Mouse (Mus musculus) hindbrain, embryonic 12.5 days (tissue): Measurements from ENCODE around the gene Brsk1. TPM values are rescaled to one million over a fixed set of nuclear protein-coding genes. Genes with fewer than 3 reads are reported as not detected.

Experiments
- ATAC-seq: fragments of 200-750 bp; cut with Nextera tagmentation; 2 replicates; pipeline ENCODE4 v1.8.0; 2017; ENCODE audit warnings: moderate TSS enrichment; ENCODE audit not compliant: low FRiP score
- H3K27ac ChIP-seq: fragments of 300-500 bp; sonication (generic); 2 replicates; pipeline ENCODE4 v1.5.1; 2016; ENCODE audit warnings: mild to moderate bottlenecking
- H3K27me3 ChIP-seq: fragments of 300-500 bp; sonication (generic); 2 replicates; pipeline ENCODE4 v1.6.1; 2016; ENCODE audit warnings: mild to moderate bottlenecking
- H3K36me3 ChIP-seq: fragments of 300-500 bp; sonication (generic); 2 replicates; pipeline ENCODE4 v1.6.1; 2016; ENCODE audit warnings: mild to moderate bottlenecking
- H3K4me1 ChIP-seq: fragments of 300-500 bp; sonication (generic); 2 replicates; pipeline ENCODE4 v1.6.1; 2016
- H3K4me2 ChIP-seq: fragments of 300-500 bp; sonication (generic); replicated peaks from 2 replicates; pipeline ENCODE4 v1.6.1; 2016; ENCODE audit warnings: mild to moderate bottlenecking
- H3K4me3 ChIP-seq: fragments of 300-500 bp; sonication (generic); 2 replicates; pipeline ENCODE4 v1.5.1; 2016; ENCODE audit warnings: mild to moderate bottlenecking
- H3K9ac ChIP-seq: fragments of 300-500 bp; sonication (generic); 2 replicates; pipeline ENCODE4 v1.6.1; 2016; ENCODE audit warnings: mild to moderate bottlenecking, moderate library complexity
- H3K9me3 ChIP-seq: fragments of 300-500 bp; sonication (generic); replicated peaks from 2 replicates; pipeline ENCODE4 v1.6.1; 2016; ENCODE audit warnings: mild to moderate bottlenecking
- WGBS: fragments of 180-500 bp; shearing (Covaris S2); methylation state at CpG from one replicate; pipeline ENCODE4 v1.1.7; 2016; 5-methylcytosine and 5-hydroxymethylcytosine counted together
- polyA plus RNA-seq: library from polyadenylated mRNA; unstranded; fragments of >200 nt; fragmentation: Nextera tagmentation; extraction: Ambion mirVana; gene quantifications from 2 replicates; pipeline ENCODE4 v1.2.1, GENCODE M21; 2016

Brsk1 gene
- polyA plus RNA-seq, 1 experiment from 2014 or later, result 5.8 TPM

DNA sequence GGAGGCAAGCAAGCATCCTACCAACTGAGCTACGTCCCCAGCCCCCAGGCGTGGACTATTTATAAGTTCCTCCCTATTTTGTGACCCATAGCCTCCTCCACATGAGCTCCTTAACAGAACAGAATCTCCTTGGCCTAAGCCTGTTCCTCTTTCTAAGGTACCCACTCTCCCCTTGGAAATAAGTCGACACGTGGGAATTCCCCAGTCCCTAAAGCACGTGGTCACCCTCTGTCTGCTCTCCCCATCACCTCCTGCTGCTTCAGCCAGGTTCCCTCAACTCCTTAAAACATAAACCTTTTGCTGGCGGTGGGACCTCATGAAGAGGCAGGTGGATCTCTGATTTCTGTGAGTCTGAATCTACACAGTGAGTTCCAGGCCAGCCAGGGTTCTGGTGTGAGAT lies 26.6 kb downstream of the Brsk1 start:
- no peaks in the 10 kb centered on the region for H3K4me1 ChIP-seq
- 74% methylated on average over 6 of the region's 6 CpGs for WGBS
- H3K4me3 ChIP-seq, result no peak overlapping the region
- H3K9me3 ChIP-seq, result no peaks in the 10 kb centered on the region
- no peak overlapping the region for H3K4me2 ChIP-seq
- no peak overlapping the region for H3K27ac ChIP-seq
- no peak for ATAC-seq
- H3K27me3 ChIP-seq, result no peaks in the 10 kb centered on the region
- no peak overlapping the region for H3K9ac ChIP-seq
- peaks cover 54% of the 10 kb centered on the region for H3K36me3 ChIP-seq

DNA sequence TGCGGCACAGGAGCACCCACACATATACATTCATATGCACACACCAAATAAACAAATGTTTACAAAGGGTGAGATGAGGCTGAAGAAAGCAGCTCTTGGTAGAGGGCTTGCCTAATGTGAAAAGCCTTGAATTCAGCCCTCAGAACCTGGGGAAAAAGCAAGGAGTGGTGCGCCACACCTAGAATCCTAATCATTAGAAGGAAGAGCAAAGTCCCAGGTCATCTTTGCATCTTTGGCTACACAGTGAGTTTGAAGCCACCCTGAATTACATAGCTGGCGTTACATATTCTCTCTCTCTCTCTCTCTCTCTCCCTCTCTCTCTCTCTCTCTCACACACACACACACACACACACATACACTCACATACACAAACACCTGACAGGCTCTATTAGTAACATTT lies 28.9 kb downstream of the Brsk1 start:
- Histone ChIP-seq H3K9me3 (no peaks in the 10 kb centered on the region), H3K36me3 (peaks cover 30% of the 10 kb centered on the region), H3K9ac (no peak overlapping the region), H3K4me3 (no peak overlapping the region), H3K27me3 (no peaks in the 10 kb centered on the region), H3K4me2 (no peak overlapping the region), H3K4me1 (no peaks in the 10 kb centered on the region), H3K27ac (no peak overlapping the region)
- ATAC-seq, result no peak
- WGBS, result 96% methylated on average over 3 of the region's 3 CpGs

DNA sequence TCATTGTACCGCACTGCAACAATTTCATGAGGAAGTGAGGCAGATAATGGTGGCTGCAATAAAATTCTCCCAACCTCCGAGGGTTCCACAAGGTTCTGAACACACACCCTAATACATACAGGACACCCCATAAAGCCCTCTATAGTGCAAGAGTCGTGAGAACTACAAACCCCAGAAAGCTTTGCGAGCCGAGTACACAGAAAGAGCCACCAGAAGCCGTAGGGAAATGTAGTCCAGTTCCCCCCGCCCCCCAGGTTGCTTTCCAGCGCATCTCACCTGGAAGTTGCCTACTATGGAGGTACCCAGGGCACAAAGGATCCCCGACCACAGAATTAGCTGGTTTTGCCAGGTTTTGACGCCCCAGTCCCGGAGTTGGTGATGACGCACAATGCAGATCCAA lies 33.1 kb downstream of the Brsk1 start:
- H3K4me2 ChIP-seq, result peak overlapping the region; percentile 51
- peaks cover 3% of the 10 kb centered on the region; the same call in 1 of the 2 replicates for H3K27me3 ChIP-seq
- no peaks in the 10 kb centered on the region for H3K4me1 ChIP-seq
- 37% methylated on average over 12 of the region's 12 CpGs for WGBS
- H3K4me3 ChIP-seq, result peak overlapping the region; percentile 19; the same call in 1 of the 2 replicates
- H3K36me3 ChIP-seq, result no peaks in the 10 kb centered on the region
- H3K9me3 ChIP-seq, result no peaks in the 10 kb centered on the region
- no peak overlapping the region for H3K27ac ChIP-seq
- ATAC-seq, result 0 out of 2 replicates have a peak, but pooled peaks have one; percentile 51
- H3K9ac ChIP-seq, result peak overlapping the region; percentile 43; the same call in 1 of the 2 replicates

DNA sequence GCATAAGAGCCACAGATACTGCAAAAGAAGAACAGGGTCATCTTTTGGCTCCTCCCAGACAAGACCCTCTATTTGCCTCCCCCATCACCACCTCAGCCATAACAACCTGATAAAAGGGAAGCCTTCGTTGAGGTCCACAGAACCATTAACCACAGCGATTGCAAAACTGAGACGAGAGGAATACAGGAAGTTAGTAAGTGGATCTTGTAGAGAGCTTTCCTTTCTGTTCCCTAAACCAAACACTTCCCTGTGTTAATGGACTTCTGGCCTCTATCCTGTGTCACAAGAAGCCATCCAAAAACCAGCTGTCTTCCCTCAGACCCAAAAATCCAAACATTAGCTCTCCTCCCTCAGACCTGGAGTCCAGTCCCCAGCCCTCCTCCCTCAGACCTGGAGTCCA lies 34.0 kb downstream of the Brsk1 start:
- ATAC-seq, result no peak
- Histone ChIP-seq H3K9me3 (no peaks in the 10 kb centered on the region), H3K27ac (no peak overlapping the region), H3K27me3 (peaks cover 3% of the 10 kb centered on the region; the same call in 1 of the 2 replicates), H3K4me1 (no peaks in the 10 kb centered on the region), H3K4me3 (no peak overlapping the region), H3K36me3 (no peaks in the 10 kb centered on the region), H3K4me2 (no peak overlapping the region), H3K9ac (no peak overlapping the region)
- 74% methylated on average over 3 of the region's 3 CpGs for WGBS

DNA sequence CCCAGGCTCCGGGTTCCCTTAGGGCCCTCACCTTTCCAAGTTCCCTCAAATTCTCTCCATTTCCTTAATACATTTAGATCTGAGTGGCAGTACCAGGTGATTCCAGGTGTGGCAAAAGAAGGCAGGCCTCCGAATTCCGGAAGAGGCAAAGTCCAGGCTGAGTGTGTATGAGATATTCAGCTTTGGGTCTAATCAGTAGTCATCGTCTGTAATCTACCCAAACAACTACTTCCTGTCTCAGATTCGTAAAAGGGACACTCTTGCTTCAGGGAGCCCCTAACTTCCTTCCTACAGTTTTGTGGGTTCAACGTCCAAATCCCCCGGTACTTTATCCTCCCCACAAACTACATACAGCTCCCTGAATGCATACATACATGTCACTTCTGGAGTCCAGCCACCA lies 34.8 kb downstream of the Brsk1 start, which contains the start of gene Tmem150b:
Tmem150b (minus strand) TSS at position 81 of the 400 bp plus-strand sequence.
- peaks cover 3% of the 10 kb centered on the region; the same call in 1 of the 2 replicates for H3K27me3 ChIP-seq
- H3K9me3 ChIP-seq, result no peaks in the 10 kb centered on the region
- no peak for ATAC-seq
- no peak within 1 kb of the TSS for H3K4me3 ChIP-seq
- H3K36me3 ChIP-seq, result no peaks in the 10 kb centered on the region
- WGBS, result 87% methylated on average over 7 of the region's 7 CpGs
- H3K4me1 ChIP-seq, result no peaks in the 10 kb centered on the region
- H3K9ac ChIP-seq, result no peak within 1 kb of the TSS
- H3K4me2 ChIP-seq, result no peak within 1 kb of the TSS
- H3K27ac ChIP-seq, result no peak within 1 kb of the TSS

DNA sequence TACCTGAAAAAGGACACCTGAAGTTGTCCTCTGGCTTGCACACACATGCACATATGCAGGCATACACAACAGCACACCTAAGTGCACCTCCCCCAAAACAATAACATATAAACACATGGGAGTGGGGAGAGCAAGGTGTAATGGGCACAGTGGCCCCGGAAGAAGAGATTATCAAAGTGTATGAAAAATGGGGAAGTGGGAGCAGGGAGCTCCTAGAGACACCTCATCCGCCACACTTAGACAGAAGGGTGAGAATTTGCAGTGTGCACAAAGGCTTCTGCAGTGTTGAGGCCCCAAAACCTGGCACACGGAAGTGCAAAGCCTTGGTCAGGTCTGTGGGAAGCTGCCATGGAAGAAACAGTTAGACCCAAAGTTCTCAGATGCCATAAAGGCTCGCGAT lies 40.7 kb downstream of the Brsk1 start:
- Histone ChIP-seq H3K9me3 (no peaks in the 10 kb centered on the region), H3K27me3 (no peaks in the 10 kb centered on the region), H3K36me3 (no peaks in the 10 kb centered on the region), H3K4me2 (no peak overlapping the region), H3K4me1 (no peaks in the 10 kb centered on the region), H3K4me3 (no peak overlapping the region), H3K9ac (no peak overlapping the region), H3K27ac (no peak overlapping the region)
- no peak for ATAC-seq
- 84% methylated on average over 5 of the region's 5 CpGs for WGBS

DNA sequence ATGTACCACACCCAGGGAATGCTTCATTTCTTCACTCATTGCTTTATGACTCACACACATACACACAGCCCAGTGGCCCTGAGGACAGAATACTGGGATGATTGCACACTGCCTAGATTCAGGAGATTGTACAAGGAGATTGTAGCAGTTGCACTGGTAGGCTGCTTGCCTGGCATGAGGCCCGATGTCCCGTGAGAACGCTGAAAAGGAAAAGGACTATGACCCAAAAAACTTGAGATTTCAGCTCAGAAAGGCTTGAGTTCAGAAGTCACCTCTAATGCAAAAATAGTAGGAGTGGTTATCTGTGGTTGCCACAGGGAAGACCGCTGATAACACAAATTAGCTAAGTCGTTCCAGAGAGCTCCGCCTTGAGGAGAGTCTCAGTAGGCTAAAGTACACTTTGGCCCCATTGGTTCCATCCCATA lies 42.6 kb downstream of the Brsk1 start:
- H3K4me3 ChIP-seq, result no peak overlapping the region
- H3K9ac ChIP-seq, result no peak overlapping the region
- WGBS, result 72% methylated on average over 6 of the region's 6 CpGs
- no peaks in the 10 kb centered on the region for H3K27me3 ChIP-seq
- H3K4me2 ChIP-seq, result no peak overlapping the region
- no peaks in the 10 kb centered on the region for H3K36me3 ChIP-seq
- H3K4me1 ChIP-seq, result no peaks in the 10 kb centered on the region
- H3K9me3 ChIP-seq, result no peaks in the 10 kb centered on the region
- no peak overlapping the region for H3K27ac ChIP-seq
- ATAC-seq, result no peak

DNA sequence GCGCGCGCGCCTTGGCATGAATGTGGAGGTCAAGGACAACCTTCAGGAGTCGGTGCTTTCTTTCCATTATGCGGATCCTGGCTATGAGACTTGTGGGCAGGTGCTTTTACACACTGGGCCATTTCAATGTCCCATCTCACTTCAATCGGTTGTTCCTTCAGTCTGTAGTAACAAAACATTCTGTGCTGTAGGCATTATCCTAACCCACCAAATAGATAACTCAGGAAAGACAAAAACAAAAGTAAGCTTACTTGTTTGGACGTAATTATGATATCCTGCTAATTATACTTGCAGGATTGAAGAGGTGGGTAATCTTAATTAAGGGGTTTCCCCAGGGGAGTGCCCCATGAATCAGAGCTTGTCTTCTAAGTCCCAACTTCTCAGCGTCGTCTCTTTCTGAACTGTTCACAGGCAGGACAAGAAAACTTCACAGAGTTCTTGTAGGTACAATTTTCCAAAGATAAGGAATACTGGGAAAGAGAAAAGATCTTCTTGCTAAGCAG lies 48.7 kb downstream of the Brsk1 start:
- H3K4me2 ChIP-seq, result peak overlapping the region; percentile 53
- H3K4me1 ChIP-seq, result peaks cover 35% of the 10 kb centered on the region
- no peak for ATAC-seq
- H3K4me3 ChIP-seq, result peak overlapping the region; percentile 31
- peak overlapping the region; percentile 79 for H3K27ac ChIP-seq
- H3K36me3 ChIP-seq, result peaks cover 14% of the 10 kb centered on the region; the same call in 1 of the 2 replicates
- no peaks in the 10 kb centered on the region for H3K9me3 ChIP-seq
- H3K27me3 ChIP-seq, result no peaks in the 10 kb centered on the region
- no peak overlapping the region; the same call in 1 of the 2 replicates for H3K9ac ChIP-seq
- 44% methylated on average over 10 of the region's 10 CpGs for WGBS

DNA sequence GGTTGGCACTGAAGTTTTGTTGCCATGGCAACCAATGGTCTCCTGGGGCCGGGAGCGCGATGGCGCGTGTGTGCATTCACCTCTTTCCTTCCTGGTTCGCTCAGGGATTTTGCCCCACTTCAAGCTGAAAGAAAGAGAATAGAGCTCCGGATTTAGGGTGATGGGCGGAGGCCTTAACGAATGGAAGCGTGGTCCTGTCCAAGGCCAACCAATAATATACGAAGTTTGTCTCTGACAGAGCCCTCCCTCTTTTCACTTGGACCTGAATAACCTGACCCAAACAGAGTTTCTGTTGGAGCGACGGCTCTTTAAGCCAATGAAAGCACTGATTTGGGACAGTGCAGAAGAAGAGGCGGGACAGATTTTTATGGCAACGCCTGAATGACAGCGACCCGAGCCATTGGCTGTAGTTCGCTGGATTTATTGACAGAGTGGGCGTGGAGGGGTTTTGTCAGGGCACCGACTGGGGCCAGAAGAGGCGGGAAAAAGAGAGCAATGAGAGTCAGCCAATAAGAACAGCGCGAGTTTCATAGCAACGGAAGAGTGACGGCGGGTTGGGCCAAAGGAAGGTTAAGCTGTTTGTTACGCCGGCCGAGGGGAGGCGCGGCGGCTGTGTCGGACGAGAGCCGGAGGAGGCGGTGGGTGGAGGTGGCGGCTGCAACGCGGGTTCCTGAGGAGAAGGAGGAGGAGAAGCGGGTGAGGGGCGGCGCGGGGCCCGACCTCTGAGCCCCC lies 49.3 kb downstream of the Brsk1 start, which contains the start of gene Kmt5c:
Kmt5c (plus strand) TSS at position 572 of the 732 bp plus-strand sequence.
- H3K4me3 ChIP-seq, result peak within 1 kb of the TSS; percentile 64
- H3K9me3 ChIP-seq, result no peaks in the 10 kb centered on the region
- no peaks in the 10 kb centered on the region for H3K27me3 ChIP-seq
- H3K27ac ChIP-seq, result peak within 1 kb of the TSS; percentile 91
- peaks cover 35% of the 10 kb centered on the region for H3K4me1 ChIP-seq
- under 1% methylated on average over 35 of the region's 44 CpGs for WGBS
- H3K36me3 ChIP-seq, result peaks cover 17% of the 10 kb centered on the region
- H3K9ac ChIP-seq, result peak within 1 kb of the TSS; percentile 90
- peak; percentile 98 for ATAC-seq
- peak within 1 kb of the TSS; percentile 88 for H3K4me2 ChIP-seq

DNA sequence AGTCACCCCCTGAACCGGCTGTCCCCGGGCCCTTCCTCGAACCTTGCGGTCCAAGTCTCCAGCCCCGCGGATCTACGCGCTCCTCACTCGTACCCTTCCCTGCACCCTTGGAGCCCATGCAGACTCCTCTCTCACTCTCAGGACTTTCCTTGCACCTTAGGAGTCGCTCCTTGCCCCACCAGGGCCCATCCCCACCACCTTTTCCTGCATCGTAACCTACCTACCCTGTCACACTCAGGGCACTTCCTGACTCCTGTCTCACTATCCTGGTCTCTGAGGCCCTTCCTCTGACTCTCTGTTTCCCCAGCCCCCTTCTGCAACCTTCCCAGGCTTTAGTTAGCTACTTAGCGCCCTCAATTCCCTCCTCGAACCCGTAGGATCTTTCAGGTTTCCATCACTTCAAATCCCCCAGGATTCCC lies 49.9 kb downstream of the Brsk1 start:
- Histone ChIP-seq H3K4me2 (peak overlapping the region; percentile 88), H3K4me1 (peaks cover 35% of the 10 kb centered on the region), H3K27me3 (no peaks in the 10 kb centered on the region), H3K27ac (peak overlapping the region; percentile 91), H3K36me3 (peaks cover 20% of the 10 kb centered on the region), H3K9ac (peak overlapping the region; percentile 90), H3K4me3 (peak overlapping the region; percentile 64), H3K9me3 (no peaks in the 10 kb centered on the region)
- 0% methylated on average over 14 of the region's 14 CpGs for WGBS
- ATAC-seq, result peak; percentile 48

DNA sequence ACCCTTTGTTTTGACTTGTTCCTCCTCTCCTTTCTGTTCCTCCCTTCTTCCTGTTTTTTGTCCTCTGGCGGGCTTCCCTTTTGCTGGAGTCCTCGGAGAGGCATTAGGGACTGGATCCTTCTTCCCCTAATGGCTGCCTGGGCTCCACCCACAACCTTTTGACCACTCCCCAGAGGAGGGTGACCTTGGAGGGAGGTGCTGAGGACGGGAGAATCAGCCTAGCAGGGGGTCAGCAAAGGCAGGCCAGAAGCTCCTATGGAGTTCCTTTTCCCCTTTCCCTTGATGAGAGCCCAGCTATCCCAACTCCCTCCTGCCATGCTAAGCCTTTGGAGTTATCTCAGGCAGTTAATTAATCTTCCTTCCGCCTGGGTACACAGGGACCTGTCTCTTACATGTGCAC lies 50.7 kb downstream of the Brsk1 start:
- no peaks in the 10 kb centered on the region for H3K9me3 ChIP-seq
- H3K27me3 ChIP-seq, result no peaks in the 10 kb centered on the region
- peak overlapping the region; percentile 90 for H3K9ac ChIP-seq
- peak overlapping the region; percentile 91 for H3K27ac ChIP-seq
- H3K36me3 ChIP-seq, result peaks cover 29% of the 10 kb centered on the region
- 3% methylated on average over 4 of the region's 4 CpGs for WGBS
- peaks cover 35% of the 10 kb centered on the region for H3K4me1 ChIP-seq
- no peak for ATAC-seq
- peak overlapping the region; percentile 88 for H3K4me2 ChIP-seq
- peak overlapping the region; percentile 64 for H3K4me3 ChIP-seq

DNA sequence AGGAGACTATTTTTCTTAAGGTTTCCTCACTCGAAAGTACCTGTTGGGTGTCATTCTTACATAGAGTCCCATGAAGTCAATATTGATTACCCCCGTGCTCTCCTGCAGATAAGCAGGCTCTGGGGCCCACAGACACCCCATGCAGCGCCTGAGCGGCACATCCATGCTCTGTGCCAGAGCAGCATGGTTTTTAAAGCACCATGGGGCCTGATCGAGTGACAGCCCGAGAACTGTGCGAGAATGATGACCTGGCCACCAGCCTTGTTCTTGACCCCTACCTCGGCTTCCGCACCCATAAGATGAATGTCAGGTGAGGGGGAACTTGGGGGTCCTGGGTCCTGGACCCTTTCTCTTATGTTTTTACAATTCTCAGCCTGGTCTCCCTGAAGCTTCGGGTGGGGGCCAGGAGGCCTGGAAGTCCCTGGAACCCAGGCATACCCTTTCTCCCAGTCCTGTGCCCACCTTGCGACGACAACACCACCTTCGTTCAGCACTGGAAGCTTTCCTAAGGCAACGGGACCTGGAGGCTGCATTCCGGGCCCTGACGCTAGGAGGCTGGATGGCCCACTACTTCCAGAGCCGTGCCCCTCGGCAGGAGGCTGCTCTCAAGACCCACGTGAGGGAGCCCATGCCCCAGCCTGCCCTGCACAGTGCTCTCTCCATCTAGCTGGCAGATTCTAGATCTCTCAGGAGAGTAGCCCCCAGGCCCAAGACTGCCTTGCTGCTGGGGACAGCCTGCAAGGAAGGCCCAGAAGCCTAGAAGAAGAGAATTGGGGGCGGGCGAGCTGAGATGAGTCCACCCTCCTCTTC lies 51.5 kb downstream of the Brsk1 start:
- peak overlapping the region; percentile 88 for H3K4me2 ChIP-seq
- peaks cover 39% of the 10 kb centered on the region for H3K4me1 ChIP-seq
- WGBS, result 83% methylated on average over 21 of the region's 21 CpGs
- no peak for ATAC-seq
- H3K27ac ChIP-seq, result peak overlapping the region; percentile 91
- H3K27me3 ChIP-seq, result no peaks in the 10 kb centered on the region
- H3K9me3 ChIP-seq, result no peaks in the 10 kb centered on the region
- H3K36me3 ChIP-seq, result peaks cover 36% of the 10 kb centered on the region
- peak overlapping the region; percentile 90; the same call in 1 of the 2 replicates for H3K9ac ChIP-seq
- H3K4me3 ChIP-seq, result peak overlapping the region; percentile 64; the same call in 1 of the 2 replicates
